ENCODE assay signal across 8 mouse cellular contexts in the genomic region with DNA sequence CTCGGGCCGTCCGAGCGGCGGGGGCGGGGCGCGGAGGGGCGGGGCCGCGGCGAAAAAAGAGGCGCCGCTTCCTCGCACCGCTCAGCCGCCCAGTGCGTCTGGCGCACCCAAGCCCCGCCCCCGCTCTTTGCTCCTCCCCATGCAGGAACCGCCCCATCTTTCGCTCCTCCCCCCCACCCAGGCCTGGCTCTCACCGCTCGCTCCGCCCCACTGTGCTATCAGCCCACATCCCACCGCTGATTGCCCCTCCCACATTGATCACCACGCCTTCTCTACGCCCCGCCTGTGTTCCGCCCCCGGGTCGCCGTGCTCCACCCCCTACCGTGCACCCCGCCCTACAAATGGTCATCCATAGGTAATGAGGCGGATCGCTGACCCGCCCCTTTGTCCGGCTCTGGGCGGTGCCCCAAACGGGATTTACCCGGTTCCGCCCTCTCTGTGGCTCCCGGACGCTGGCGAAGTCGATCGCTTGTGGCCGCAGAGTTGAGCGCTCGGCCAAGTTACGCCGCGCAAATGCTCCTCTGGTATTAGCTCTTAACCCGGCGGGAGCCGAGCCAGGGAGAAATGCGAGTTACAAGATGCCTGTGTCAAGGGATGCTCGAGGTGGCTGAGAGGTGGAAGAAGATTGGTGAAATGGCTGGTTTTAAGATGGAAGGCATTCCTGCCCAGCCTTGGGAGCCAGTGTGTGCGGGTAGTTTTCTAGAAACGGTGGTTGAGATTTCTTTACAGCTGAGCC. TPM values are rescaled to one million over a fixed set of nuclear protein-coding genes. Genes with fewer than 3 reads are reported as not detected.
DNase-seq lines count a peak whose midpoint lies in the region; ATAC-seq and TF ChIP-seq lines count a peak whose summit lies in the region.

No protein-coding gene starts in this region.

- peaks cover 38% of the 10 kb centered on the region for H3K4me1 ChIP-seq in bone marrow macrophage, adult 2 months (ENCODE audit: control insufficient read depth, insufficient read depth, low read length)
- H3K4me1 ChIP-seq in embryonic fibroblast, embryonic 13.5 days (ENCODE audit: control insufficient read depth, insufficient read depth, low read length) = peaks cover 6% of the 10 kb centered on the region; the same call in 1 of the 2 replicates
- peaks cover 46% of the 10 kb centered on the region for H3K4me1 ChIP-seq in heart, embryonic 10.5 days
- H3K4me1 ChIP-seq in kidney, embryonic 15.5 days = peaks cover 46% of the 10 kb centered on the region
- peaks cover 27% of the 10 kb centered on the region for H3K4me1 ChIP-seq in liver, adult 2 months (ENCODE audit: control insufficient read depth, insufficient read depth, low read length)

- TF ChIP-seq POLR2A in bone marrow macrophage, adult 2 months (IDR thresholded peaks at IDR 0.05; ENCODE audit: borderline replicate concordance, low read depth, low read length) = no peak
- TF ChIP-seq POLR2A in embryonic fibroblast, embryonic 13.5 days (IDR thresholded peaks at IDR 0.05; ENCODE audit: low read depth, low read length) = peak; percentile 78
- TF ChIP-seq POLR2A in liver, adult 2 months (IDR thresholded peaks at IDR 0.05; ENCODE audit: extremely low read depth, insufficient read depth, low read length) = no peak
- TF ChIP-seq POLR2A in myocyte (IDR thresholded peaks at IDR 0.05; ENCODE audit: insufficient read length, low read depth) = peak; percentile 60

- DNase-seq in A20 (ENCODE audit: low read depth, low spot score) = peak; percentile 97
- DNase-seq in heart, embryonic 10.5 days (ENCODE audit: low spot score) = peak; percentile 100
- DNase-seq in liver, adult 2 months (ENCODE audit: extremely low read depth, low read depth, low spot score) = peak; percentile 92
- DNase-seq in splenic B cell, adult 2 months (ENCODE audit: low read depth, low spot score) = peak; percentile 99

- H3K27me3 ChIP-seq in heart, embryonic 10.5 days (ENCODE audit: insufficient read depth, poor library complexity, severe bottlenecking) = no peaks in the 10 kb centered on the region
- no peaks in the 10 kb centered on the region for H3K27me3 ChIP-seq in kidney, embryonic 15.5 days
- no peaks in the 10 kb centered on the region for H3K27me3 ChIP-seq in liver, adult 2 months (ENCODE audit: control insufficient read depth, insufficient read depth, low read length)
- H3K27me3 ChIP-seq in myocyte (ENCODE audit: control insufficient read depth, insufficient read depth, insufficient read length) = no peaks in the 10 kb centered on the region
- H3K27me3 ChIP-seq in splenic B cell, adult 2 months (ENCODE audit: control insufficient read depth, insufficient read depth, low read length, poor library complexity, severe bottlenecking) = no peaks in the 10 kb centered on the region

- peak overlapping the region; percentile 79 for H3K4me2 ChIP-seq in kidney, embryonic 15.5 days
- H3K4me2 ChIP-seq in myocyte (ENCODE audit: low read depth) = peak overlapping the region; percentile 66

- H3K27ac ChIP-seq in bone marrow macrophage, adult 2 months (ENCODE audit: insufficient read depth, low read depth, low read length) = peak overlapping the region; percentile 62
- H3K27ac ChIP-seq in embryonic fibroblast, embryonic 13.5 days (ENCODE audit: insufficient read depth, low read length) = peak overlapping the region; percentile 48
- peak overlapping the region; percentile 96 for H3K27ac ChIP-seq in heart, embryonic 10.5 days
- H3K27ac ChIP-seq in kidney, embryonic 15.5 days = peak overlapping the region; percentile 95
- H3K27ac ChIP-seq in liver, adult 2 months (replicated peaks; ENCODE audit: insufficient read depth, low read depth, low read length) = no peak overlapping the region; the same call in 1 of the 2 replicates

- peak overlapping the region; percentile 93 for H3K9ac ChIP-seq in kidney, embryonic 15.5 days
- H3K9ac ChIP-seq in liver, adult 2 months (ENCODE audit: low read depth, low read length) = peak overlapping the region; percentile 42

- no peak for TF ChIP-seq CTCF in bone marrow macrophage, adult 2 months (IDR thresholded peaks at IDR 0.05; ENCODE audit: low read depth, low read length)
- TF ChIP-seq CTCF in embryonic fibroblast, embryonic 13.5 days (IDR thresholded peaks at IDR 0.05; ENCODE audit: borderline replicate concordance, insufficient read depth, low read length) = no peak
- TF ChIP-seq CTCF in liver, adult 2 months (IDR thresholded peaks at IDR 0.05; ENCODE audit: low read depth, low read length) = no peak

- H3K79me2 ChIP-seq in liver, adult 2 months (ENCODE audit: control insufficient read depth, insufficient read depth, low read length) = peaks cover 26% of the 10 kb centered on the region; the same call in 1 of the 2 replicates
- peaks cover 37% of the 10 kb centered on the region for H3K79me2 ChIP-seq in myocyte (ENCODE audit: control insufficient read depth, insufficient read depth)

- H3K4me3 ChIP-seq in bone marrow macrophage, adult 2 months (ENCODE audit: insufficient read depth, low read length) = peak overlapping the region; percentile 83
- H3K4me3 ChIP-seq in embryonic fibroblast, embryonic 13.5 days (ENCODE audit: insufficient read depth, low read length) = peak overlapping the region; percentile 83
- H3K4me3 ChIP-seq in heart, embryonic 10.5 days = peak overlapping the region; percentile 94
- H3K4me3 ChIP-seq in kidney, embryonic 15.5 days (replicated peaks) = peak overlapping the region; percentile 87
- H3K4me3 ChIP-seq in liver, adult 2 months (ENCODE audit: insufficient read depth, low read depth, low read length) = peak overlapping the region; percentile 82
- H3K4me3 ChIP-seq in myocyte = peak overlapping the region; percentile 94

- no peaks in the 10 kb centered on the region for H3K36me3 ChIP-seq in heart, embryonic 10.5 days
- H3K36me3 ChIP-seq in kidney, embryonic 15.5 days = no peaks in the 10 kb centered on the region
- no peaks in the 10 kb centered on the region for H3K36me3 ChIP-seq in liver, adult 2 months (ENCODE audit: control insufficient read depth, insufficient read depth, low read length)
- H3K36me3 ChIP-seq in myocyte (ENCODE audit: control insufficient read depth, insufficient read depth) = no peaks in the 10 kb centered on the region
- no peaks in the 10 kb centered on the region for H3K36me3 ChIP-seq in splenic B cell, adult 2 months (ENCODE audit: control insufficient read depth, insufficient read depth, low read length, poor library complexity, severe bottlenecking)

- H3ac ChIP-seq in myocyte (ENCODE audit: control insufficient read depth, insufficient read length) = peak overlapping the region; percentile 83

- WGBS in heart, embryonic 10.5 days = under 1% methylated on average over 59 of the region's 62 CpGs
- under 1% methylated on average over 58 of the region's 62 CpGs for whole genome bisulfite sequencing in kidney, embryonic 15.5 days
- under 1% methylated on average over 58 of the region's 62 CpGs for WGBS in liver, adult 2 months

- ATAC-seq in kidney, embryonic 15.5 days (replicated peaks; ENCODE audit: low FRiP score) = peak; percentile 93

- no peaks in the 10 kb centered on the region for H3K9me3 ChIP-seq in heart, embryonic 10.5 days
- H3K9me3 ChIP-seq in kidney, embryonic 15.5 days (replicated peaks) = no peaks in the 10 kb centered on the region

TF ChIP-seq in myocyte, 11 proteins besides CTCF, POLR2A, EP300 and RAD21:
- no peak for TF ChIP-seq E2F4 (IDR thresholded peaks at IDR 0.05; ENCODE audit: insufficient read depth)
- TF ChIP-seq POLR2AphosphoS2 (IDR thresholded peaks at IDR 0.05; ENCODE audit: insufficient read length, low read depth) = peak; percentile 38
- peak in 1 of 3 experiments; percentile 17 for TF ChIP-seq MYOG (IDR thresholded peaks at IDR 0.05; ENCODE audit: control insufficient read depth in 1 of 3, insufficient read depth in 1 of 3, insufficient read length in 2 of 3, low read depth in 2 of 3)
- TF ChIP-seq TCF3 (IDR thresholded peaks at IDR 0.05; ENCODE audit: insufficient read length, low read depth) = no peak

RNA-seq across cellular contexts. Expression of gene Tspan14, which starts 0.4 kb away (rescaled TPM):
- polyA plus RNA-seq in bone marrow macrophage, adult 2 months (2012; ENCODE audit: insufficient read depth, insufficient read length, missing spikeins) = 71.8 and 88.3 TPM in 2 replicates
- polyA plus RNA-seq in embryonic fibroblast, embryonic 13.5 days (2011; ENCODE audit: insufficient read length, low read depth, missing spikeins) = 17.7 and 22.0 TPM in 2 replicates
- 42.3 and 58.6 TPM in 2 replicates for polyA plus RNA-seq in heart, embryonic 10.5 days (2016; fragmentation: Nextera tagmentation; extraction: Ambion mirVana)
- polyA plus RNA-seq in kidney, embryonic 15.5 days (2015; fragmentation: Nextera tagmentation; extraction: Ambion mirVana) = 109 and 112 TPM in 2 replicates
- 13.3 and 15.4 TPM in 2 replicates for total RNA-seq in liver, adult 2 months (2014; rRNA removed)
- polyA plus RNA-seq in liver, adult 2 months (2012; rRNA removed) = 28.5 and 30.4 TPM in 2 replicates
- polyA plus RNA-seq in myocyte (2012; fragmentation: generic; extraction: Trizol) = 90.6 TPM

RNA-seq across cellular contexts. Expression of gene Fam213a, which starts 46.6 kb away (rescaled TPM):
- 29.1 and 31.6 TPM in 2 replicates for polyA plus RNA-seq in bone marrow macrophage, adult 2 months (2012; ENCODE audit: insufficient read depth, insufficient read length, missing spikeins)
- polyA plus RNA-seq in embryonic fibroblast, embryonic 13.5 days (2011; ENCODE audit: insufficient read length, low read depth, missing spikeins) = 8.7 and 11.3 TPM in 2 replicates
- polyA plus RNA-seq in heart, embryonic 10.5 days (2016; fragmentation: Nextera tagmentation; extraction: Ambion mirVana) = 76.8 and 81.5 TPM in 2 replicates
- 96.8 and 103 TPM in 2 replicates for polyA plus RNA-seq in kidney, embryonic 15.5 days (2015; fragmentation: Nextera tagmentation; extraction: Ambion mirVana)
- 63.2 and 66.3 TPM in 2 replicates for total RNA-seq in liver, adult 2 months (2014; rRNA removed)
- polyA plus RNA-seq in liver, adult 2 months (2012; rRNA removed) = 25.5 and 42.2 TPM in 2 replicates
- polyA plus RNA-seq in myocyte (2012; fragmentation: generic; extraction: Trizol) = 1.8 TPM

Comparison
In these comparisons a context has a peak if more than half of its experiments do, and no peak if none do; other contexts are left out.
1. POLR2A ChIP-seq: peak in embryonic fibroblast, embryonic 13.5 days (single experiment) and myocyte (single experiment); none in bone marrow macrophage, adult 2 months (single experiment) and liver, adult 2 months (single experiment).
2. Peak in every context shown above with its lines, with median percentiles within 50 percentile points of each other: DNase-seq and H3K4me3 ChIP-seq.